Mouse (Mus musculus) lung, postnatal 25 days (tissue): Measurements from ENCODE around the gene Ak3.
A peak's percentile ranks its signal among the peaks of the same experiment; 100 is the strongest.

Experiments
- DNase-seq: peaks from one replicate; pipeline ENCODE4 v3.0.0; 2022; ENCODE audit warnings: low spot score

Gene Ak3

DNA sequence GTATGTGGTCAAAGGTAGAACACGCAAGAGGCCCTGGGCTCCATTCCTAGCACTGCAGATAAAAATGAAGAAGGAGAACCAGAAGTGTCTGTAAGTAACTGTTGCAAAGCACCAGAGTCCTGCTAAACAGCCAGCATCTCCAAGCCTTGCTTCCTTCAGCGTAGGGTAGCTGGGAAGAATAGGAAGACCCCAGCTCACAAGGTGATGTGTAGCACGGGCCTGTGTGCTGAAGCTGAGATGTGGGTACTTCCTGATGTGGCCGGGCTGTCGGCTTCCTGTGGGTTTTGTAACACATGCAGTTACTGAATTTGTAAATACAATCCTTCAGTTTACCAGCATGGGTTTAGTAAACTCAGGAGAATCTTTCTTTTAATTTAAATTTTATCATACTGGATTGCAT, 52.4 kb downstream of the Ak3 start:
- DNase-seq: no peak

DNA sequence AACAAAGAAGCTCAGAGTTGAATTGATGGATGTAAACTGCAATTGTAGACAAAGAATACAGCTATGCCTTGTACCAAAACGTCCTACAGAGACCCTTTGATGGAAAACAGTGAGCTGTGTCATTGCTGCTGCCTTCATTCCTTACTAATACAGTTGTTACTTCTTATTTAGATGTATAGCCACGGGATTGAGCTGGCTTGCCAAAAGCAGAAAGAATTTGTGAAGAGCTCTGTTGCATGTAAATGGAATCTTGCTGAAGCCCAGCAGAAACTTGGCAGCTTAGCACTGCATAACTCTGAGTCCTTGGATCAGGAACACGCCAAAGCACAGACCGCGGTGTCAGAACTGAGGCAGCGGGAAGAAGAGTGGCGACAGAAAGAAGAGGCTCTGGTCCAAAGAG, 52.9 kb downstream of the Ak3 start:
- DNase-seq: peak; percentile 21

DNA sequence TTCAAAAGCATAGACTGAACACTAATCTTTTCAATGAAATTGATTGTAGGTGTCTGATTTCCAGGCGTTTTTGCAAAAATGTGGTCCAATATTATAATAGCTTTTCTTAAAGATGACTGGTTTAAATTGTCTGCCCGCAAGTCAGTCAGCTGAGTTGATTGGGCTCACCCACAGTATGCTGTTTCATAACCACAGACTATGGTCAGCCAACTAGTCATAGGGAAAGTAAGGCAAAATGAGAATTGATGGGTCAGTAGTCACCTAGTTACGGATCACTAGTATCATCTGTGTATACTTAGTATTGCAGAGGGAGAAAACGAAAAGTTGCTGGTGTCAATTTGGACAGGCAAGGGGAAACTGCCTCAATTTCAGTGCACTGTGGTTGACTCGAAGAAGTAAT, 56.4 kb downstream of the Ak3 start:
- no peak for DNase-seq

DNA sequence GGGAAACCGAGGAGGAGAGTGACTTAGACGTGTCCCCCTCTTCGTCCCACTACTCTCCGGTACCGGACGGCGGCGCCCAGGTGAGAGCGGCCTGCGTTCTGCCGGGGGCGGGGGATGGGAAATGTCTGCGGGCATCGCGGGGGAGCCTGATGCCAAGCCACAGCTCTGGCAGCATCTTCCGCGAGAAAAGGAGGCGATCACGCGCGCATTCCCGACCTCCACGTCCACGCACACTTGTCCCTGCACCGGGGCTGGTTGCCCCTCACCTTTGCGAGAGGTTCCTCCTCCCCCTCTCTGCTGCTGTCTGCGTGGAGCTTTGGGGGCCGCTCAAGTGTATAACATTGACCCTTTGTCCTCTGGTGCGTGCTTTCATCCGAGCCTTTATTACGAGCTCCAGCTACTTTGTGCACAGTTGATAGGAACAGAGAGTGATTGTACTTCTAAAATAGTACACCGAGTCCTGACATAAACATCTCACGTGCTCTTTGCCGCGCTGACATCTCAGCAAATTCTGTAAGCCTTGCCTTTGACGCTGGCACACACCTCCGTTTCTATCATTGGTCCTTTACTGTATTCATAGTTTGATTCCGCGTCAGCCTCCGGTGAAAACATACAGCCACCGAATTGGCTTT, 57.1 kb downstream of the Ak3 start:
- peak; percentile 16 for DNase-seq

DNA sequence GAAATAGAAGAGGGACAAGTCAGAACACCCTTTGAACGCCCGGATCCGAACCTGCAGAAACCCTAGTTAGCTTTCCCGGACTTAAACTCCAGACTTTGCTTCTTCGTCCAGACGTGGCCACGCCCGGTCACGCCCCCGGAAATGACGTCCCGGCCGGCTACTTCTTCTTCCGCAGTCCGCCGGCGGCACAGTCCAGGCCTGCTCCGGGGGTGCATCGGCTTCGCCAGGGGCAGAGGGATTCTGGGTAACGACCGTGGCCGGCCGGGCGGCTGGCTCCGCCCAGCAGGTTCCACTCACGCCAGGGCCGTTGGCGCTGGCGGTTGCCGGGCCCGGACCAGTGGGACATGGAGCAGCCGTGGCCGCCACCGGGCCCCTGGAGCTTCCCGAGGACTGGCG, 57.6 kb downstream of the Ak3 start, which contains the start of gene Cdc37l1:
TSS of gene Cdc37l1 (plus strand) at position 159 of the 396 bp plus-strand sequence.
- DNase-seq: peak; percentile 99

DNA sequence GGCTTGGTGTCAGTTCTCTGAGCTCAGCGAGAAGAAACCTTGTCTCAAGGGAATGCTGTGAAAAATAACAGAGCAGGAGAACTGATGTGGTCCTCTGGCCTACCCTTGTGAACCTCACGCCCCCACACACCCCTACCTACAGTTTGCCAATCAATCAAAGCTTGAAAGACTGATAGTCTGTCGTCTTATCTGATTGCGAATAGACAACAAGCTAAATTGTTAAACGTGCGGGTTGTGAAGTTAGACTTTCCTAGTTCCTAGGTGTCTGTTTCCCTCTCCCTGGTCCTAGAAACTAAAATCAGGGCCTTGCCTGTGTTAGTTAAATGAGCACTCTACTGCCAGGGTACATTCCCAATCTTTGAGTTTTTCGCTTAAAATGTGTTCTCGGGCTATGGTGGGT, 58.2 kb downstream of the Ak3 start:
- no peak for DNase-seq

DNA sequence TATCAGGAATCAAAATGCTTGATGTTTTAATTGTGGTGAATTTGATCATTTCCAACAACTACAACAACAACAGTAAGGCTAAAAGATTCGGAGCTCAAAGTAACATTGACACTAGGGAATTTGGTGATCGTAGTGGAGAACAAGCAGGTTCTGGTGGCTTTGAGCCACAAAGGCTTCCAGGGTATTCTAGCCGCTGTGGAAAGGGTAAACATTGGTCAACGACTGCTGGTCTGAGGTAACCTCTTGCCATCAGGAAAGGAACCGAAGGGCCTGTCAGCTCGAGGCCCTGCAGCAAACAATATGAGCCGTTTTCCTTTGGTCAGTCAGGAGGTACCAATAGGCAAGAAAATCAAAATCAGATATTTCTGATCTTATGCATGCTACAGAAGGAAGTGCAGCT, 65.1 kb downstream of the Ak3 start:
- DNase-seq: no peak

DNA sequence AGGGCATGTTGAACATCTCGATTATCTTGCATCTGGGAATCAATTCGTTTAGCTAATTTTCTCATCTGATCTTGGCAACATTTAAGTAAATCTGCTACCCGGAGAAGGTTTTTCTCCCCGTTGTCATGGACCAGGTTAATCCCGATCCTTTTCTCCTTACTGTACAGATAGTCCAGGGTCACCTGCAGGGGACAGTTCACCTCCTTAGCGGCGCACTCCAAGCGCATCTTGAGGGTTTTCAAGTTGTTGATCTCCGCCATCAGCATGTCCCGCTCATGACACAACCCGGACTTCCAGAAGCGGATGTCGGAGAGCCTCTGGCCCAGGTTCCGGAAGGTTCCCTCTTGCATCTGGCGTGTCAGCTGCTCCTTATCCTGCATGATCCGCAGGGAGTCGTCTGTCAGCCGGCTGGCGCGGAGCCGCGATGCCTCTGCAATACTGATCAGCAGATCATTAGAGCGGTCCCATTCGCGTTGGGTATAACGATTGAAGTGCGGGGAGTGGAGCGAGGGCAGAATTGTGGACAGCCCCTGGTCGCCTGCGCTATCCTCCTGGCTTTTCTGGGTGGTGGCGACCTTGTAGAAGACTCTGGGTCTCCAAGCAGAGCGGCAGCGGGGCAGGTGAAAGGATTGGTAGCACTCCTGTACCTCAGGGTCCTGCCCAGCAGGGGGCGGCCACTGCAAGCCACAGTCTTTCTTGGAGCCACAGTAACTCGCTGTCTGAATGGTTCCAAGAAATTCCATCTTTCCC, 72.7 kb downstream of the Ak3 start:
- peak; percentile 80 for DNase-seq
